Mouse (Mus musculus): Measurements from ENCODE around the gene Awat2. TPM values are rescaled to one million over a fixed set of nuclear protein-coding genes. Genes with fewer than 3 reads are reported as not detected.
"Not testable (repeated sequence)": the region's sequence is repeated elsewhere in the genome, so short reads cannot be mapped to it uniquely, and the experiment has no call there.

The Awat2 gene
- 0.80 TPM in 1 of 2 replicates, not detected in the other for polyA plus RNA-seq (2011; ENCODE audit: insufficient read depth, insufficient read length, low replicate concordance, missing spikeins)

- not testable (repeated sequence) for H3K27ac ChIP-seq (ENCODE audit: control insufficient read depth, insufficient read depth, low read depth, low read length, poor library complexity); H3K4me3 ChIP-seq (replicated peaks; ENCODE audit: control insufficient read depth, low read depth, low read length); H3K4me1 ChIP-seq (ENCODE audit: control insufficient read depth, insufficient read depth, low read length)
- WGBS: 87% methylated on average over 2 of the region's 2 CpGs
Observed at GRCm38 (mm10) chrX:100442617-100443016, at the start of gene Awat2. Gene Awat2 (minus strand): TSS chrX:100442717.

GRCm38 (mm10) chrX:100480317-100480716 is 37.8 kb upstream of the Awat2 start:
- WGBS: 21% methylated on average over 3 of the region's 3 CpGs
- Histone ChIP-seq H3K27ac (ENCODE audit: control insufficient read depth, insufficient read depth, low read depth, low read length, poor library complexity) (no peak overlapping the region), H3K4me1 (ENCODE audit: control insufficient read depth, insufficient read depth, low read length) (no peaks in the 10 kb centered on the region), H3K4me3 (replicated peaks; ENCODE audit: control insufficient read depth, low read depth, low read length) (no peak overlapping the region)
- TF ChIP-seq CTCF (IDR thresholded peaks at IDR 0.05; ENCODE audit: control insufficient read depth, insufficient read depth, low read length) (peak; percentile 57), POLR2A (IDR thresholded peaks at IDR 0.05; ENCODE audit: borderline replicate concordance, control insufficient read depth, low read depth, low read length) (no peak)

DNA sequence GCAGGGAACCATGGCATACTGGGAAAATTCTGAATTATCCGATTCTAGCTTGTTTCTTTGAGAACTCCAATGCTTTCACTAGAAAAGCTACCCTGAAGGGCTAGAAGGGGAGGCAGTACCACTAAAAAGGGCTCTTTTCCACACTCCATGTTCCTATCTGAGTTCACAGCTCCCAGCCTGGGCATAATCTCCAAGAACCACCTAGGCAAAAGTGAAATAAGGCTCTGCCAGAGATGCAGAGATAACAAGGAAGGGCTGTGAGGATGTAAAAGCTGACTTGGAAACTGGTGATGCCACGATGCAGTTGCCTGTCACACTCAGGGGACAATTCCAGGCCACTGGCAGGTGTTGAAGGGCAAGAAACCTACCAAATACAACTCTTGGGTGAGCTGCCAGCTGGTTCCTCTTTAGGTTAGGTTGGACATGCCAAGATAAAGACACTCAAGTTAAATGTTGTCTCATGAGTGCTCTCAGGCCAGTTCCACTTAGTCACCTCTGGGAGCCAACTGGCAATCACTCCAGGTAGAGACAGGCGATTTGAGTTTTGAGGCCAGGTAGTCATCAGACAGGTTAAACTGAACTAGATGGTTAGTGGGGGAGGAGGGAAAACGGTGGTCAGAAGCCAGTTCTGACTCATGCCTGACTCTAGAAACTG is 33.2 kb upstream of the Awat2 start:
- H3K27ac ChIP-seq (ENCODE audit: control insufficient read depth, insufficient read depth, low read depth, low read length, poor library complexity): no peak overlapping the region
- H3K4me1 ChIP-seq (ENCODE audit: control insufficient read depth, insufficient read depth, low read length): no peaks in the 10 kb centered on the region
- WGBS: 58% methylated on average over 4 of the region's 4 CpGs
- H3K4me3 ChIP-seq (replicated peaks; ENCODE audit: control insufficient read depth, low read depth, low read length): no peak overlapping the region
- TF ChIP-seq CTCF (IDR thresholded peaks at IDR 0.05; ENCODE audit: control insufficient read depth, insufficient read depth, low read length) (no peak), POLR2A (IDR thresholded peaks at IDR 0.05; ENCODE audit: borderline replicate concordance, control insufficient read depth, low read depth, low read length) (no peak)

GRCm38 (mm10) chrX:100471491-100471890 is 29.0 kb upstream of the Awat2 start:
- Histone ChIP-seq H3K4me3 (replicated peaks; ENCODE audit: control insufficient read depth, low read depth, low read length) (no peak overlapping the region), H3K27ac (ENCODE audit: control insufficient read depth, insufficient read depth, low read depth, low read length, poor library complexity) (no peak overlapping the region), H3K4me1 (ENCODE audit: control insufficient read depth, insufficient read depth, low read length) (no peaks in the 10 kb centered on the region)
- 68% methylated on average over 3 of the region's 3 CpGs for WGBS
- TF ChIP-seq POLR2A (IDR thresholded peaks at IDR 0.05; ENCODE audit: borderline replicate concordance, control insufficient read depth, low read depth, low read length) (no peak), CTCF (IDR thresholded peaks at IDR 0.05; ENCODE audit: control insufficient read depth, insufficient read depth, low read length) (no peak)

GRCm38 (mm10) chrX:100470126-100470525 is 27.6 kb upstream of the Awat2 start:
- no peaks in the 10 kb centered on the region for H3K4me1 ChIP-seq (ENCODE audit: control insufficient read depth, insufficient read depth, low read length)
- H3K27ac ChIP-seq (ENCODE audit: control insufficient read depth, insufficient read depth, low read depth, low read length, poor library complexity): no peak overlapping the region
- TF ChIP-seq CTCF (IDR thresholded peaks at IDR 0.05; ENCODE audit: control insufficient read depth, insufficient read depth, low read length): no peak
- no peak for TF ChIP-seq POLR2A (IDR thresholded peaks at IDR 0.05; ENCODE audit: borderline replicate concordance, control insufficient read depth, low read depth, low read length)
- WGBS: 63% methylated on average over 3 of the region's 3 CpGs
- H3K4me3 ChIP-seq (replicated peaks; ENCODE audit: control insufficient read depth, low read depth, low read length): no peak overlapping the region

GRCm38 (mm10) chrX:100468047-100468446 is 25.5 kb upstream of the Awat2 start:
- TF ChIP-seq POLR2A (IDR thresholded peaks at IDR 0.05; ENCODE audit: borderline replicate concordance, control insufficient read depth, low read depth, low read length) (no peak), CTCF (IDR thresholded peaks at IDR 0.05; ENCODE audit: control insufficient read depth, insufficient read depth, low read length) (no peak)
- Histone ChIP-seq H3K4me1 (ENCODE audit: control insufficient read depth, insufficient read depth, low read length) (no peaks in the 10 kb centered on the region), H3K27ac (ENCODE audit: control insufficient read depth, insufficient read depth, low read depth, low read length, poor library complexity) (no peak overlapping the region), H3K4me3 (replicated peaks; ENCODE audit: control insufficient read depth, low read depth, low read length) (no peak overlapping the region)
- WGBS: 14% methylated on average over 4 of the region's 4 CpGs

- Histone ChIP-seq H3K27ac (ENCODE audit: control insufficient read depth, insufficient read depth, low read depth, low read length, poor library complexity) (no peak overlapping the region), H3K4me1 (ENCODE audit: control insufficient read depth, insufficient read depth, low read length) (no peaks in the 10 kb centered on the region; the same call in 1 of the 2 replicates), H3K4me3 (replicated peaks; ENCODE audit: control insufficient read depth, low read depth, low read length) (no peak overlapping the region)
- TF ChIP-seq CTCF (IDR thresholded peaks at IDR 0.05; ENCODE audit: control insufficient read depth, insufficient read depth, low read length): no peak
- no peak for TF ChIP-seq POLR2A (IDR thresholded peaks at IDR 0.05; ENCODE audit: borderline replicate concordance, control insufficient read depth, low read depth, low read length)
- WGBS: 82% methylated on average over 7 of the region's 7 CpGs
Observed at GRCm38 (mm10) chrX:100443532-100443931, 1.0 kb upstream of the Awat2 start.

DNA sequence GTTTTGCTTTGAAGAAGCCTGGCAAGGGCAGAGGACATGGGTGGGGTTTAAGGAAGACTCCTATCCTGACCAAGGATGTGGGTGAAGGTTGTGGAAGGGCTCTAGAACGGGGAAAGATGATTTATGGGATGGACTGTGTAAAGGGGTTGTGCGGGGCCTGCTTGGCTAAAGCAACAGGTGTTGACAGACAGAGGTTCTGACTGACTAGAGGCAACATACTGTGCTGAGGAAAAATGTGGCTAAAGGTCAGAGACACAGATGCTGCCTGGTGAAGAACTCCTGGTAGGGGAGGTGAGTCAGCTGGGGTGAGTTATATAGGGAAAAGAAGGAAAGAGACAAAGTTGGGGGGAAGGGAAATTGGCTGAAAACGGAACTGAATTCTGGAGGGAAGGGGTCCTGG is 10.2 kb downstream of the Awat2 start:
- no peak for TF ChIP-seq POLR2A (IDR thresholded peaks at IDR 0.05; ENCODE audit: borderline replicate concordance, control insufficient read depth, low read depth, low read length)
- TF ChIP-seq CTCF (IDR thresholded peaks at IDR 0.05; ENCODE audit: control insufficient read depth, insufficient read depth, low read length): no peak
- 79% methylated on average over 3 of the region's 3 CpGs for WGBS
- no peaks in the 10 kb centered on the region for H3K4me1 ChIP-seq (ENCODE audit: control insufficient read depth, insufficient read depth, low read length)
- no peak overlapping the region for H3K27ac ChIP-seq (ENCODE audit: control insufficient read depth, insufficient read depth, low read depth, low read length, poor library complexity)
- H3K4me3 ChIP-seq (replicated peaks; ENCODE audit: control insufficient read depth, low read depth, low read length): no peak overlapping the region

GRCm38 (mm10) chrX:100428693-100429092 is 13.8 kb downstream of the Awat2 start, which contains the start of gene Otud6a:
Gene Otud6a (plus strand): TSS chrX:100429013.
- Histone ChIP-seq H3K27ac (ENCODE audit: control insufficient read depth, insufficient read depth, low read depth, low read length, poor library complexity) (no peak within 1 kb of the TSS), H3K4me3 (replicated peaks; ENCODE audit: control insufficient read depth, low read depth, low read length) (no peak within 1 kb of the TSS), H3K4me1 (ENCODE audit: control insufficient read depth, insufficient read depth, low read length) (no peaks in the 10 kb centered on the region)
- no peak for TF ChIP-seq POLR2A (IDR thresholded peaks at IDR 0.05; ENCODE audit: borderline replicate concordance, control insufficient read depth, low read depth, low read length)
- no peak for TF ChIP-seq CTCF (IDR thresholded peaks at IDR 0.05; ENCODE audit: control insufficient read depth, insufficient read depth, low read length)
- 85% methylated on average over 21 of the region's 21 CpGs for WGBS

Measured in bone marrow, adult 2 months (tissue).